Mouse (Mus musculus) frontal cortex, postnatal 14 days (tissue): ENCODE data around the gene Scg5.

Source experiments
- DNase-seq, 2 experiments: peaks; one replicate each; pipeline ENCODE4 v3.0.0; 2022; ENCODE audit warnings: low spot score in 2 of 2

Gene Scg5

DNA sequence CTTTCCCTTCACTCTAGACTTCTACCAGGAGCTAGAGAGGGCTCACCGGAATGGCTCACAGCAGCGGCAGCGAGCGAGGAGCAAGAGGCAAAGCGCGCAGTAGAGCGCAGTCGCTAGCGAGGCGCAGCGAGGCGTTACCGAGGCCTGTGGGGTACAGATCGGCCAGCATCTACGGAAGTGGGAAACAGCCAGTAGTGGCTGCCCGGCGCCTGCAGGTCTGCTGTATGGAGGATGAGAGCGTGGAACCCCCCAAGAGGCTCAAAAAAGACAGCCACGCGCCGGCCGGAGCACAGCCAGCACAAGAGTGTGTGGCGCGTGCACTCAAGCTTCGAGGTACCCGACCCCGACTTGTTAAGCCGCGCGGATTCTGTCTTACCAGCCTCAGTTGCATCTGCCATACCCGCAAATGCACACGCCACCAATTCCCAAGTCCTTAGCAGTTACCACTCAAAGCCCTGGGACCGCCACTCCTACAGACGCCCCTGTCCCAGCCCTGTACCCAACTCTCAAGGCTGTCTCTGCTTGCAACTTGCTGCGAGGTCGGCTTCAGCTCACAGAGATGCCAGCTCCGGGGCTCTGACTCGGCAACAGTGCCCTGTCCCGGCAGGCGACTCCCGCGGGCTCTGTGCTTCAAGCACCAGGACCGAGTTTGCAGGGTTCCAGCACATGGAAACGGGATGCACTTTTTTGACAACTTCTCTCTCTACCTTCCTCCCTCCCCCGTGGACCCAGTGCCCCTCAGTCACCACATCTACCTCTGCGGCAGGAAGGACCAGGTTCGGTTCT is 71.2 kb downstream of the Scg5 start:
- peak in 1 of 2 experiments; percentile 43 for DNase-seq

- no peak for DNase-seq
Measured at GRCm38 (mm10) chr2:113756924-113757524, 71.9 kb downstream of the Scg5 start.

GRCm38 (mm10) chr2:113749721-113750120 is 79.2 kb downstream of the Scg5 start:
- DNase-seq, result no peak

GRCm38 (mm10) chr2:113749309-113749708 is 79.6 kb downstream of the Scg5 start:
- no peak for DNase-seq

- DNase-seq, result no peak
Measured at GRCm38 (mm10) chr2:113728581-113728980, 100.3 kb downstream of the Scg5 start.
